Mouse (Mus musculus) kidney, postnatal 25 days (tissue): ENCODE results near the gene F2r.

Source experiments
- DNase-seq, 2 experiments: peaks; one replicate each; pipeline ENCODE4 v3.0.0; 2021; ENCODE audit warnings: mixed read lengths in 2 of 2

F2r gene

DNA sequence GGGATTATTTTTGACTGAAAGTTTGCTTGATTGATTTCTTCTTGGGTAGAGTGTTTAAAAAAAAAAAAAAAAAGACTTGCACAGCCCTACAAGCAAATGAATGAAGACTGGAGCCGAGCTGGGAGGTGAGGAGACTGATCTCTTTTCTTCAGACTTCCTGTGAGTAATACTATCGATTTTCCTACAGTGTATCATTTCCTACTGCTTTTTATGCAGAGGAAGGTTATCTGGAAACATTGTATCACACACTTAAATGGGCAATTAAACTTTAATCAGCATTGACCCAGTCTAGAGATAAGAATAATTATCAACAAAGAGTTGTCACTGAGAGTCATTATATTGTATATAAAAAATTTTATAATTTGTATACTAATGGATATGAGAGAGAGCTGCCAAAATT, 12.5 kb upstream of the F2r start:
- no peak for DNase-seq

DNA sequence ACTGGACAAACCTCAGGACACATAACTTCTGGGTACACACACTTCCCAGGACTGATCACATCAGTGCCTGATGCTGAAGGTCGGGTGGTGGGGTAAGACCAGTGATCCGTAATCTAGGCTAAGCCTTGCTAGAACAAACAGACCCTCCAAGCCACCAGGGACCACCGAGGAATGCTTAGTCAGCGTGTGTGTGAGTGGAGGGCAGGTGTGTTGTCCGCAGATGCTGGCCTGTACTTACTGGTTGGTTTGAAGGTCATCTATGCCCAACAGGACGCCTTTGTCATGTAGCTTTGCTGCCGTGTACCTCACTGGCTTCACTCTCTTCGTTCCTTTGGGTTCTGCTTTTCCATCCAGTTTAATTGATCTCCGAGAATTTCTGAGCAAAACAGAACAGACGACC, 11.5 kb upstream of the F2r start:
- no peak for DNase-seq

- DNase-seq = no peak
Measured at GRCm38 (mm10) chr13:95626696-95627095, 8.4 kb upstream of the F2r start.

GRCm38 (mm10) chr13:95623042-95623441, 4.8 kb upstream of the F2r start:
- no peak for DNase-seq

GRCm38 (mm10) chr13:95621563-95621962, 3.3 kb upstream of the F2r start:
- no peak for DNase-seq

GRCm38 (mm10) chr13:95618859-95619258, 572 bp upstream of the F2r start:
- no peak for DNase-seq

GRCm38 (mm10) chr13:95617671-95618171, 566 bp downstream of the F2r start:
- DNase-seq = no peak

GRCm38 (mm10) chr13:95617082-95617670, 1.1 kb downstream of the F2r start:
- no peak for DNase-seq

DNA sequence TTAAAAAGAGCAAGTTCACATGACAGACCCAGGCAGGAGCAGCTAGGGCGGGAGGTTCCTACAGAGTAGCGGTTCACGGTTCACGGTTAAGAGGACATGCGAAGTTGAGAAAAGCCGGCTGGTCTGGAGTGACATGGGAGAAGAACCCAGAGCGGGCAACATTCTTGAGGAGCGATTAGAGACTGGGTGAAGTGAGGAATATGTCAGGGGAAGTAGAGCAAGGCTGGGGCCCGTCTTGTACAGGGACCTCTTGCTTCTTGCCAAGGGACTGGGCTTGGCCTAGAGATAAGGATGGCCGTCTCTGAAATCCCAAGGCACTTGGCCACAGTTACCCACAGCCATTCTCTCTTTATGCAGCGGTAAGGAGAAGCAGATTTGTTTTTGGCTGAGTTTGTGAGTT, 1.8 kb downstream of the F2r start:
- DNase-seq = no peak

- DNase-seq = no peak
Measured at GRCm38 (mm10) chr13:95614757-95615156, 3.5 kb downstream of the F2r start.

GRCm38 (mm10) chr13:95612243-95612642, 6.0 kb downstream of the F2r start:
- no peak for DNase-seq

DNA sequence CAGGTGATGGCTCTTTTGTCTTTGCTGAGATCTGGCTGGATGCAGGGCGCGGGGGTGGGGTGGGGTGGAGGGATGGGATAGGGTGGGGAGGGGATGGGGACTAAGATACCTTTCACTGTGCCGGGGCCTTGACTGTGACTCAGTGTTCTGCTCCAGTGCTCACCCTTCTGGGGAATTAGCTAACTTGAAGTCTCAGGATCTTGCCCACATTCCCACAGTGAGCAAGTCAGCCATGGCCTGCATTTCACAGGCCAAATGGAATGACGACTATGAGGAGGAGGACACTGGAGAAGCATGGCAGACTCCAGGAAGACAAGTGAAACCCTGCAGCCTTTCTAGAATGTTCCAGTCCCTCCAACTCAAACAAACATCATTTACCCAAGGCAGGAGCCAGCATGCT, 6.5 kb downstream of the F2r start:
- DNase-seq = no peak

GRCm38 (mm10) chr13:95610786-95611562, 7.3 kb downstream of the F2r start:
- no peak for DNase-seq

GRCm38 (mm10) chr13:95609088-95609420, 9.2 kb downstream of the F2r start:
- no peak for DNase-seq

DNA sequence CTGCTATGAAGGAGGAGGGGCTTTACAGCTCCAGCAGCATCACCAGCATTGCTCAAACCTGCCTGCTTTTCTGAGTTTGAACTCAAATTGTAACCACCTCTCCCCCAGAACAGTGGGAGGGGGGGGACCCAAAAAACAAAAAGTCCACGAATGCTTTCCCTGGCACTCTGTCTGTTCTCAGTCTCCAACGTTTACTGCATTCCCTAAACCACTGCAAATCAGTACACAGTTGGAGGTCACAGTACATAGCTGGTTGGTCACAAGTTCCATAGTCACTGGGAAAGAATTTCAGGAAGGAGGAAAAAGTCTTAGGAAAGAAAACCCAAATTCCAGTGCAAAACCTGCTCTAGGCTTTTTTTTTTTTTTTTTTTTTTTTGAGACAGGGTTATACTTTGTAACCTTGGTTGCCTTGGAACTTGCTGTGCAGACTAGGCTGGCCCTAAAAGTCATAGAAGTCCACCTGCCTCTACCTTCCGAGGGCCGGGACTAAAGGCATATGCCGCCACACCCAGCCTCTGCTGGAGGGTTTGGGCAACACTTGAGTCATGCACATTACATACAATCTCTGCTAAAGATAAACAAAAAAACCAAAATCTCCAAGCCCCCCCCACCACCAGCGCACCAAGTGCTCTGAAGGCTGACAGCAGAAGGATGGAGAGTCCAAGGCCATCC, 9.7 kb downstream of the F2r start:
- no peak for DNase-seq

GRCm38 (mm10) chr13:95607019-95607418, 11.3 kb downstream of the F2r start:
- no peak for DNase-seq

DNA sequence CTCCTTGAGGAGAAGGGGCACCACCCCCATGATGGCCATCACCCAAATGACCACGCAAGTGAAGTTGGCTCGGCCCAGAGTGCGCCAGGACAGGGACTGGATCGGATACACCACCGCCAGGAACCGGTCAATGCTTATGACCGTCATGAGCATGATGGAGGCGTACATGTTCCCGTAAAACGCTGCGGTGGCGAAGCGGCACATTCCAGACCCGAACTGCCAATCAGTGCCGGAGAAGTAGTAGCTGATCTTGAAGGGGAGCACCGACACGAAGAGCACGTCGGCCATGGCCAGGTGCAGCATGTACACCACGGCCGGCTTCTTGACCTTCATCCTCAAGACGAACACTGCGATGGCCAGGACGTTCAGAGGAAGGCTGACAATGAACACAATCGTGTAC, 14.0 kb downstream of the F2r start:
- DNase-seq = no peak

DNA sequence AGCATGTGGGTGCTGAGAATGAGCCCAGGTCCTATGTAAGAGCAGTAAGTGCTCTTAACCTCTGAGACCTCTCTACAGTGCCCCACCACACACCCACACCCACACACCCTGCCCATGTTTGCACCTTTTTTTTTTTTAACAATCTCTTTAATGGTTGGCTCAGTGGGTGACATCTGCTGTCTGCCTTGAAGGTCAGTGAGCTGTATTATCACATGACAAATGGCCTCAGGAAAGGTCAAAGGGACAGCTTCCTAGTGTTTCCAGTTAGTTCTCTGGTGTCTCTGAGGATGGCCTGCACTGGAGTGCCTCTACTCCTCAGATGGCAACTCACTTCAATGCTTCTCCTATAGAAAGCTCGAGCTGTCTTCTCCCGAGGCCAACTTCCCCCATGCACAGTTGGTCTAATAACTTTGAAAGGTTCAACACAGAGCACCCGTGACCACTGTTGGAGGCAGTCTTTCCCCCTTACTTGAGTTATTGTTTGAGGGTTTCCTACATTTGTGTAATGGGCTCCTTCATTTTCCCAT, 18.4 kb downstream of the F2r start:
- DNase-seq = no peak

- no peak for DNase-seq
Measured at GRCm38 (mm10) chr13:95598232-95598920, 19.9 kb downstream of the F2r start.

GRCm38 (mm10) chr13:95597578-95597977, 20.7 kb downstream of the F2r start:
- DNase-seq = no peak

DNA sequence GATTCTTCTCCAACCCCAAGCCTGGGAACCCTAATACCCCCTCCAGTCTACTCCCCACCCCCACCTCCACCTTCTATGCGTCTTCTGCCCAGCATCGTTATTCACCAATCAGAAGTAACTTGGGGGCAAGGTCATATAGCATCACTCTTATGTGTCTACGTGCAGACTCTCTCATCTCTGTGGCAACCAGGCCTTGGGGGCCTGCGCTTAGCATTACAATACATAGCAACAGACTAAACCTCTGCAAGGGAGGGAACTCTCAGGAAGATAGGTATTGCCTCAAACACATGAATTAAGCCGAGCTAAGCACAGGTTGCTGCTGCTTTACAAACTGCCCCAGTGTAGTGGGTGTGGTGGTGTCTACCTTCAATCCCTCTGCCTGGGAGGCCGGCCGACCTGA, 21.6 kb downstream of the F2r start:
- DNase-seq = no peak

GRCm38 (mm10) chr13:95595921-95596320, 22.4 kb downstream of the F2r start:
- DNase-seq = no peak

DNA sequence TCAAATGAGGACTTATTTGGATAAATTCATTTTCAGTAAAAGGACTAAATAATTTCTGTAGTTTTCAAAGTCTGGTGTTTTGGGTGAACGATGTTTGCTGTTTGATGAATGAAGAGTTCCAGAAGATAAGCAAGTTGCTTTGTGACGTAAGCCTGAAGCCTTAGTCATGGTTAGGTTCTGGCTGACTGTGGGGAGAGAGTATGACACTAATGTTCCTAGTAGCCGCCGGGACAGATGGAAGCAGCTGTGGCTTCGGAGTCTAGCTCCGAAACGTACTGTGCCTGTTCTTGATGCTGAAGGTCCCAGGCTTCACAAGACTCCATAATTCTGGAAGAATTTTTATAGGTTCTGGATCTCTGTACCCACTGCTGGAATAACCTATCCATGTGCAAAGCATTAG, 22.9 kb downstream of the F2r start:
- no peak for DNase-seq
